Mouse (Mus musculus): ENCODE measurements around the gene Capns2. TPM values are rescaled to one million over a fixed set of nuclear protein-coding genes. Genes with fewer than 3 reads are reported as not detected.
"Not testable (repeated sequence)": the region's sequence is repeated elsewhere in the genome, so short reads cannot be mapped to it uniquely, and the experiment has no call there.

Capns2 gene
- polyA plus RNA-seq, 1 experiment = not detected

DNA sequence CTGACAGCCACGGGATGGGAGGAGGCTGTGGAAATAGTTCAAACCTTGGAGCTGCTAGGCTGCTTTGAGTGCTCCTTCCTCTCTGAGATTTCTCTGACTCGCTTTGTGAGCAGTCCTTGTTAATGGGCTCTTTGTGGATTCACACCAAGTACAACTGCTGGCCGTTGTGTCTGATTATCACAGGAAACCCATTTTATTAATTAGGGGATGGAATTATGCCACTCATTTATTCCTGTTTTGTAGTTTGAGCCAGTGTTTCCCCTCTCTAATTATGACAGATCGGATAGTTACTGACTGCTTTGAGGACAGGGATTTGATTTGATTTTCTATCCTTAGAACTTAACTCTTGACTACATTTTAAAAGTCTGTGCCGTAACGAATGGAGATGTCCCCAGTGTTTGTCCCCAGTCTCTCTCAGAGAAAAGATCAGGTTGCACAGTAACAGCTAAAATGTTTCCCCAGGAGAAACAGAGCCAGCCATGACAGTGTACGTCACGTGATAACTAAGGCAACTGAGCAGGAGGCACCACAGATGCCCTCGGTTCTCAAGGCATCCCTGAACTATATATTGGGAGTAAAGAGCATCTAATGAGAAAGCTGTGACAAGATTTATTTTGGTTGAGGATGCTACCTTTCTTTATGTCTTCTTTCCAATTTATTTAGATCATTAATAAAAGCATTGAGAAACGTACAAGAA, 29.0 kb upstream of the Capns2 start:
- TF ChIP-seq POLR2A (IDR thresholded peaks at IDR 0.05; ENCODE audit: low read depth, low read length) (no peak), CTCF (IDR thresholded peaks at IDR 0.05; ENCODE audit: borderline replicate concordance, insufficient read depth, low read length) (no peak)
- H3K27ac ChIP-seq (ENCODE audit: insufficient read depth, low read length) = no peak overlapping the region
- no peaks in the 10 kb centered on the region for H3K4me1 ChIP-seq (ENCODE audit: control insufficient read depth, insufficient read depth, low read length)
- H3K4me3 ChIP-seq (ENCODE audit: insufficient read depth, low read length) = no peak overlapping the region

DNA sequence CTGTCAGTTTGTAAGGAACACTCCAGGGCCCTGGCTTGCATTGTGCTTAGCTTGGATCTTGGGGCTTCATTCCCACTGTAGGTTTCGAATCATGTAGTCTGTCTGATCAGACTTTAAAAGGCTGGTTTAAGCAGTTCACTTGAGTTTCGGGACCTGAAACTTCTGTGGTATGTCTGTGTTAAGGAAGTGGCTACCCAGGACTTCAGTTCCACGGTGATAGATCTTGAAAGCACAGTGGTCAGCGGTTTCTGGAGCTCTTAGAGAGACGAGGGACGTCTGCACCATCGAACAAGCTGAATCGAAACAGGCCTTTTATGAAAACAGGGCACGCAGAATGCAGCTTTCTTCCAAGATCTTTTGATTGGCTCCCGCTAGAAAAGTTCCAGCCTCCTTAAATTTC, 25.4 kb upstream of the Capns2 start:
- TF ChIP-seq CTCF (IDR thresholded peaks at IDR 0.05; ENCODE audit: borderline replicate concordance, insufficient read depth, low read length) (no peak), POLR2A (IDR thresholded peaks at IDR 0.05; ENCODE audit: low read depth, low read length) (no peak)
- no peak overlapping the region for H3K27ac ChIP-seq (ENCODE audit: insufficient read depth, low read length)
- no peak overlapping the region for H3K4me3 ChIP-seq (ENCODE audit: insufficient read depth, low read length)
- H3K4me1 ChIP-seq (ENCODE audit: control insufficient read depth, insufficient read depth, low read length) = no peaks in the 10 kb centered on the region

DNA sequence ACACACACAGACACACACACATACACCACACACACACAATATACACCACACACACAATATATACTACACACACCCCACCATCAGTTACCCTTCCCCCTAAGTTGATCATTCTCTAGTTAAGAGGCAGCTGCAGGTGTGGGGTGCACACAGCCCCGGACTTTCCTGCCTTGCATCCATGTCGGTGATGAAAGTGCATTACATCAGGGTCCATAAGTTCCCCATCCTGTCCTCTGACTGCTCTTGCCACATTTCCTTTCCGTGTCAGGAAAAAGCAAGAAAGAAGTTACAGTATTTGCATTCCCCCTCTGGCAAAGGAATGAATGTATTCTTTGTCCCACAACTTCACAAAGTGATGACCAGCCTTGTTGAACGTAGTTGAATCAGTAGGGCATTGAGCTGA, 20.0 kb upstream of the Capns2 start:
- TF ChIP-seq POLR2A (IDR thresholded peaks at IDR 0.05; ENCODE audit: low read depth, low read length) = no peak
- H3K27ac ChIP-seq (ENCODE audit: insufficient read depth, low read length) = peak overlapping the region; percentile 4
- no peak overlapping the region for H3K4me3 ChIP-seq (ENCODE audit: insufficient read depth, low read length)
- H3K4me1 ChIP-seq (ENCODE audit: control insufficient read depth, insufficient read depth, low read length) = peaks cover 2% of the 10 kb centered on the region; the same call in 1 of the 2 replicates

DNA sequence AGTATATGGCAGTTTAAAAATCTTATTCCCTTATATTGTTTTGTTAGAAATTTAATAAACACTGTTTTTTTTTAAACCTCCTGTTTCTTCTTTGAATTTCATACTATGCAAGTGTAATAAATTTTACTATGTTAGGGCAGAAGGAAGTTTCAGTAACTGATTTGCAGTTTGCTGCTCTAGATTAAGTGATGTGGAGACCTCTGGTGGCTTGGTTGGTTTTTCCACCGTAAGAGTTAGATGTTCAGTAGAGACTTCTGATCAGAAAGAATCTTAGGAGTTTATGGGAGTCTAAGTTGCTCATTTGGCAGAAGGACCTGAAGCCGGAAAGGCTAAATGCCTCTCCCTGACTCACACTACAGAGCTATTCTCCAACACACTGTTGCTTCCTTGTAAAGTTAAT, 17.4 kb upstream of the Capns2 start:
- TF ChIP-seq CTCF (IDR thresholded peaks at IDR 0.05; ENCODE audit: borderline replicate concordance, insufficient read depth, low read length) = no peak
- TF ChIP-seq POLR2A (IDR thresholded peaks at IDR 0.05; ENCODE audit: low read depth, low read length) = no peak
- no peak overlapping the region for H3K4me3 ChIP-seq (ENCODE audit: insufficient read depth, low read length)
- peaks cover 2% of the 10 kb centered on the region; the same call in 1 of the 2 replicates for H3K4me1 ChIP-seq (ENCODE audit: control insufficient read depth, insufficient read depth, low read length)
- no peak overlapping the region for H3K27ac ChIP-seq (ENCODE audit: insufficient read depth, low read length)

DNA sequence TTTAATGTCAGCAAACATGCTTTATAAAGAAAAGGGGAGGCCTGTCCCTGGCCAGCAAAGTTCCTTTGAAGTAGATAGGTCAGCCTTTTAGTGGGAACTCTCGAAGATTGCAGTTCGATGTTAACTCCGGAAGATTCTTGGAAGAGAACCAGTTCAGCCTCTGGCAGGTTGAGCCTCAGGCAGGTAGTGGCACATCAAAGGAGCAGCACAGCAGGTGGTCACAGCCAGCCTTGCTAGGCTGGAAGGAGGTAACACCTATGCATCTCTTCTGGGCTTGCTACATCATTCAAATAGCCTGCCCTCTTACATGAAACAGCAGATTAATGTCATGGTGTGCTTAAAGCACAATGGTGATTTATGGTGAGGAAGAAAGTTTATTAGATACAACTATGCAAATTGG, 9.0 kb upstream of the Capns2 start:
- not testable (repeated sequence) for H3K4me3 ChIP-seq (ENCODE audit: insufficient read depth, low read length); H3K27ac ChIP-seq (ENCODE audit: insufficient read depth, low read length); H3K4me1 ChIP-seq (ENCODE audit: control insufficient read depth, insufficient read depth, low read length)

DNA sequence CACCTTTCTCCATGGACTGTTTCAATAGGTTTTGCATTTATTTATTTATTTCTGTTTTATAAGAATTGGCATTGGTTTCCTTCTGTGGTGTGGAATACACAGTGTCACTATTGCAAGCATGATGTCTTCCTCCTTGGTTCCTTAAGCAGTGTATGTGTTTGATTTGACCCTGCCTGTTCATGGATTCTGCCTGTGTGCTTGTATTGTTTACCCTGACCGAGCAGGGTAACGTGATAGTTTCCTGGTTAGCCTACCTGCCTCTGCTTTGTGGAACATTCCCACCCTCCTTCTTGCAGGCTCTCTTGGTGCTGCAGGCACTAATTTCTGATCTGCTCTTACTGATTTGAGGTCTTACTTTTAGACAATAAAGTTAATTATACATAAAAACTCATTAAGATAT, 7.3 kb upstream of the Capns2 start:
- no peak overlapping the region for H3K27ac ChIP-seq (ENCODE audit: insufficient read depth, low read length)
- no peak for TF ChIP-seq CTCF (IDR thresholded peaks at IDR 0.05; ENCODE audit: borderline replicate concordance, insufficient read depth, low read length)
- no peak for TF ChIP-seq POLR2A (IDR thresholded peaks at IDR 0.05; ENCODE audit: low read depth, low read length)
- no peak overlapping the region for H3K4me3 ChIP-seq (ENCODE audit: insufficient read depth, low read length)
- H3K4me1 ChIP-seq (ENCODE audit: control insufficient read depth, insufficient read depth, low read length) = no peaks in the 10 kb centered on the region

DNA sequence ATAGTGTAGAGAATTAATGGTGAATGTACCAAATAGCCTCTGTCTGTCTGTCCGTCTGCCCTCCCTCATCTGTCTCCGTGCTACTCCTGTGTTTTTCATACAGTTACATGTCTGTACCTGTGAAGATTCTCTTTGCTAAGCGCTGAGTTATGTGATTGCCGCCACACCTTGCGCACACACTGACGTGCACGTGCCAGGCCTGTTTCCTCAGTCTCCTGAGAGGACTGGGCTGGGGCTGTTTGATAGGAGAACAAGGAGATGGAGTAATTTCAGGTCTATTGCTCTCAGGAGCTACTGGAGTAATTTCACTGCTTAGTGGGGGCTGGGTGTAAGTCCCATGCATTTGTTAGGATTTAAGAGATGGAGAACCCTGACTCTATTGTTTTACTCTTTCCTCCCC, 6.2 kb upstream of the Capns2 start:
- TF ChIP-seq POLR2A (IDR thresholded peaks at IDR 0.05; ENCODE audit: low read depth, low read length) = no peak
- no peak for TF ChIP-seq CTCF (IDR thresholded peaks at IDR 0.05; ENCODE audit: borderline replicate concordance, insufficient read depth, low read length)
- Histone ChIP-seq H3K27ac (ENCODE audit: insufficient read depth, low read length) (no peak overlapping the region), H3K4me1 (ENCODE audit: control insufficient read depth, insufficient read depth, low read length) (no peaks in the 10 kb centered on the region), H3K4me3 (ENCODE audit: insufficient read depth, low read length) (no peak overlapping the region)

DNA sequence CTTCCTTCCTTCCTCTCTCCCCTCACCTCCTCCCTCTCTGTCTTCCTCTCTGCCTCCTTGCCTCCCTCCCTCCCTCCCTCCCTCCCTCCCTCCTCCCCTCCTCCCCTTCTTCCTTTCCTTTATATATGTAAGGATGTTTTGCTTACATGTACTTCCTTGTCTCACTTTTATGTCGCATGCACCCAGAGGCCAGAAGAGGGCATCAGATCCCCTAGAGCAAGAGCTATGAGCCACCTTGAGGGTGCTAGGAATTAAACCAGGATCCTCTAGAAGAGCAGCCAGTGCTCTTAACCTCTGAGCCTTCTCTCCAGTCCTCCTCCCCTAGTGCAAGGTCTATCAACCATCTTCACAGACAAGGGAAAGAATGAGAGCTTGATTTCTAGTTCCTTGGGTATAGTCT, 5.2 kb upstream of the Capns2 start:
- H3K4me1 ChIP-seq (ENCODE audit: control insufficient read depth, insufficient read depth, low read length) = no peaks in the 10 kb centered on the region
- no peak for TF ChIP-seq CTCF (IDR thresholded peaks at IDR 0.05; ENCODE audit: borderline replicate concordance, insufficient read depth, low read length)
- no peak for TF ChIP-seq POLR2A (IDR thresholded peaks at IDR 0.05; ENCODE audit: low read depth, low read length)
- H3K4me3 ChIP-seq (ENCODE audit: insufficient read depth, low read length) = no peak overlapping the region
- H3K27ac ChIP-seq (ENCODE audit: insufficient read depth, low read length) = no peak overlapping the region

DNA sequence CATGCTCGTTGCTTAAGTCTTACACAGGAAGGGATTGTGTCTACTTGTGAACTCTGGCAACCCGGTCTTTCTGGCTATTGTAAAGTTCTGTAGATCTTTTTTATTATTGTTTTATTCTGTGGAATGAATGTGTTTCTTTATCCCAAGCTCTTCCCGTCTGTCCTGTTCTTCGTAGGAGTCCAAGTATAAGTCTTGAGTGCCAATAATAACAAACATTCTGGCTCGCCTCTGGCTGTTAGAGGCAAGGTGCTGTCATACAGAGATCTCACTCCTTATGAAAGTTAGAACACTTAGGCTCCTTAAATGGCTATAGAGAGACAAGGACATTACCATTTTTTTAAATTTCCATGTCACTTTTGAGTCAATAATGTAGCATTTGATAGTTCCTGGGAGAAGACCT, 4.6 kb upstream of the Capns2 start:
- Histone ChIP-seq H3K4me3 (ENCODE audit: insufficient read depth, low read length) (no peak overlapping the region), H3K27ac (ENCODE audit: insufficient read depth, low read length) (no peak overlapping the region), H3K4me1 (ENCODE audit: control insufficient read depth, insufficient read depth, low read length) (no peaks in the 10 kb centered on the region)
- TF ChIP-seq CTCF (IDR thresholded peaks at IDR 0.05; ENCODE audit: borderline replicate concordance, insufficient read depth, low read length) = no peak
- TF ChIP-seq POLR2A (IDR thresholded peaks at IDR 0.05; ENCODE audit: low read depth, low read length) = no peak

DNA sequence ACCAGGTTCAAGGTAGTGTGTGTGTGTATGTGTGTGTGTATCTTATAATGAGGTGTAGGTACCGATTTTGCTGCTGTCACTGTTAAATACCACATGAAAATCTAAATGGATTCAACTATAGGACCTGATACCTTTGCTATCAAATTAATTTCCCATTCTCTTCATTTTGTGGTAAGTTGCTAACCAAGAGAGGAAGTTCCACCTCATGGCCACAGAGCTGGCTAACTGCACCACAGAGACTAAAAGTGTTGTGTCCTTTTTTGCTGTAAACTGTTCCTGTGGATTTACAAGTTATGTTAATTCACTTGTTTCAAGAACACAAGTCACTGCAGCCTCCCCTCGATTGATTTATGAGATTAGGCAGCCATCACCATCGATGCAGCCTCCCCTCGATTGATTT, 3.4 kb upstream of the Capns2 start:
- H3K27ac ChIP-seq (ENCODE audit: insufficient read depth, low read length) = no peak overlapping the region
- H3K4me3 ChIP-seq (ENCODE audit: insufficient read depth, low read length) = no peak overlapping the region
- TF ChIP-seq POLR2A (IDR thresholded peaks at IDR 0.05; ENCODE audit: low read depth, low read length) (no peak), CTCF (IDR thresholded peaks at IDR 0.05; ENCODE audit: borderline replicate concordance, insufficient read depth, low read length) (no peak)
- H3K4me1 ChIP-seq (ENCODE audit: control insufficient read depth, insufficient read depth, low read length) = no peaks in the 10 kb centered on the region

DNA sequence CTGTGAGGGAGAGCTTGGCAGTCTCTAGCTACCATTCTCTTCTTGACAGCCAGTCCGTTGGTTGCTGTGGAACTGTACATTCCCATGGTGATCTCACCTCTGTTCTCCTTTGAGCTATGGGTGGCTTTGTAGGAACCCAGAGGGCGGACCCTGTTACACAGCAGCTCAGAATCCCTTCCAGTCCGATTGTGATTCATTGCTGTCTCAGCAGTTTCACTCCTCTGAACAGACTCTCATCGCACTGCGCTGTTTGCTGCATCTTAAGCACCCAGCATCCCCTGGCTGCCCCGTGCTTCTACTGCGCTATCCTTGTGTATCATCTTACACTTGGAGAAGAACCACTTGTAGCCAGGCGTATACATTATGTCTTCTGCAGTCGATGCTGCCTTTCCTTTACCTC, 1.6 kb upstream of the Capns2 start:
- Histone ChIP-seq H3K4me3 (ENCODE audit: insufficient read depth, low read length) (no peak overlapping the region), H3K27ac (ENCODE audit: insufficient read depth, low read length) (no peak overlapping the region), H3K4me1 (ENCODE audit: control insufficient read depth, insufficient read depth, low read length) (no peaks in the 10 kb centered on the region)
- no peak for TF ChIP-seq CTCF (IDR thresholded peaks at IDR 0.05; ENCODE audit: borderline replicate concordance, insufficient read depth, low read length)
- no peak for TF ChIP-seq POLR2A (IDR thresholded peaks at IDR 0.05; ENCODE audit: low read depth, low read length)
